Mouse (Mus musculus) inflammation-experienced regulatory T-cells, adult 6 months (primary cell): ENCODE data around the gene Ewsr1. TPM values are rescaled to one million over a fixed set of nuclear protein-coding genes. Genes with fewer than 3 reads are reported as not detected.

ENCODE experiments used
- ATAC-seq: one replicate; pipeline ENCODE4 v1.8.0; 2017
- polyA plus RNA-seq, 3 experiments: library from polyadenylated mRNA; unstranded; fragments of 100-300 nt; shearing (Covaris generic); gene quantifications; one replicate each; pipeline ENCODE4 v1.2.1; 2017

The Ewsr1 gene
- polyA plus RNA-seq, result 100 to 1,000 TPM; 136 to 174 (median 140) TPM

GRCm38 (mm10) chr11:5098736-5099542 is at the start of gene Ewsr1, which contains the start of gene Rhbdd3:
Gene Ewsr1 (minus strand): TSS chr11:5099266.
Gene Rhbdd3 (plus strand): TSS chr11:5098926.
- ATAC-seq, result peak; percentile 86

- ATAC-seq, result no peak
These were observed 46.5 kb upstream of the Ewsr1 start for GRCm38 (mm10) chr11:5145600-5145999.

GRCm38 (mm10) chr11:5141965-5142364 is 42.9 kb upstream of the Ewsr1 start:
- ATAC-seq, result no peak

GRCm38 (mm10) chr11:5141252-5141651 is 42.2 kb upstream of the Ewsr1 start:
- no peak for ATAC-seq

GRCm38 (mm10) chr11:5140619-5141018 is 41.6 kb upstream of the Ewsr1 start:
- ATAC-seq, result no peak

GRCm38 (mm10) chr11:5139372-5139771 is 40.3 kb upstream of the Ewsr1 start:
- ATAC-seq, result no peak

GRCm38 (mm10) chr11:5138642-5139041 is 39.6 kb upstream of the Ewsr1 start:
- no peak for ATAC-seq

GRCm38 (mm10) chr11:5135914-5136313 is 36.8 kb upstream of the Ewsr1 start:
- no peak for ATAC-seq

- no peak for ATAC-seq
These were observed 33.7 kb upstream of the Ewsr1 start for GRCm38 (mm10) chr11:5132751-5133150.

GRCm38 (mm10) chr11:5130111-5130665 is 31.1 kb upstream of the Ewsr1 start:
- no peak for ATAC-seq

GRCm38 (mm10) chr11:5129035-5129480 is 30.0 kb upstream of the Ewsr1 start:
- ATAC-seq, result no peak

GRCm38 (mm10) chr11:5125713-5126112 is 26.6 kb upstream of the Ewsr1 start:
- no peak for ATAC-seq

- ATAC-seq, result peak; percentile 98
These were observed 16.0 kb upstream of the Ewsr1 start for GRCm38 (mm10) chr11:5114931-5115581.

GRCm38 (mm10) chr11:5113645-5114044 is 14.6 kb upstream of the Ewsr1 start:
- no peak for ATAC-seq

GRCm38 (mm10) chr11:5109441-5109840 is 10.4 kb upstream of the Ewsr1 start:
- no peak for ATAC-seq

- no peak for ATAC-seq
These were observed 5.0 kb upstream of the Ewsr1 start for GRCm38 (mm10) chr11:5103986-5104509.

GRCm38 (mm10) chr11:5102384-5102783 is 3.3 kb upstream of the Ewsr1 start:
- no peak for ATAC-seq

GRCm38 (mm10) chr11:5101641-5102040 is 2.6 kb upstream of the Ewsr1 start:
- ATAC-seq, result no peak

GRCm38 (mm10) chr11:5100801-5101200 is 1.7 kb upstream of the Ewsr1 start:
- no peak for ATAC-seq

GRCm38 (mm10) chr11:5100283-5100682 is 1.2 kb upstream of the Ewsr1 start:
- no peak for ATAC-seq

- no peak for ATAC-seq
These were observed 614 bp upstream of the Ewsr1 start for GRCm38 (mm10) chr11:5099576-5100183.

GRCm38 (mm10) chr11:5098035-5098735 is 881 bp downstream of the Ewsr1 start:
- no peak for ATAC-seq
